Mouse (Mus musculus) mouse trophoblast stem cell (cell line): ENCODE results near the gene Dmap1.

Experiments
- in situ Hi-C, 2 experiments: fragments of 300-500 bp; cut with MseI, MboI; formaldehyde crosslinking; loops; 2 replicates in 1 of 2; 3 replicates in 1 of 2; pipeline ENCODE4 v1.15.1; 2025

Gene Dmap1

GRCm38 (mm10) chr4:117681931-117682461 is at the start of gene Dmap1:
TSS of gene Dmap1 (minus strand) at chr4:117682273.
- in situ Hi-C loops = no loop called here

GRCm38 (mm10) chr4:117724112-117724511 is 42.0 kb upstream of the Dmap1 start, which contains the start of gene Gm12845:
TSS of gene Gm12845 (plus strand) at chr4:117724412.
- in situ Hi-C loops = no loop called here

DNA sequence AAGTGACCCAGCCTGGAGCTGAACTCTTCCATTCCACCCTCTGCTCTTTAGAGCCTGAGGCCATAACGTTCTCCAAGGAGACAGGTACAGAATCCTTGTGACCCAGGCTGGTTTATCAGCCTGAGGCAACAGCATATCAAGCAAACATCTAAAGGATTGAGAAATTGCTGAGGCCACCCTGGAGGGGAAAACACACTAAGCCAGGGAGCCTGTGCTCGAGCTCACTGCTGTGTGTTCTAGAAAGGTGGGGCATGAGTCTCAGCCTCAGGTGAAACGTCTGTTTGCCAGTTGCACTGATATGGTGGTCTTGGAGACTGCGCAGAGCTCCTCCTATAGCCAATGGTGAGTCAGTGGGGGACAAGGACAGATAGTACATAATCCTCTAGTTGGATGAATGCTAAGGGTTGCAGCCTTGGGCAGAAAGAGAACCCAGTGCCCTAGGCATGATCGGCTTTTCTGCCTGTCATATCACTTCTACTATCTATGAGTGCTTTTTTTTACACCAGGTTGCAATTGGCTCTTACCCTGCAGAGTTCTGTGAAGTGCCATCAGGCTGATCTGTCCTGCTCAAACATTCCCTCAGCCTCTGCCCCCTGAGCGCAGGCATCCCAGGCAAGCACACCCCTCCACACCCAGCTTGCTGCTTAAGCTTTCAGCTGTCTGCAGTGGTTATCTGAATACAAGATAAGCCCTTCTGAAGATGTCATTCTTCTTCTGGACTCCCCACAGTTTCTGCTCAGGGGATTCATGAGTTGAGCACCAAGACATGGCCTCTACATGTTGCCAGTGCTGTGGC is 31.4 kb upstream of the Dmap1 start:
- in situ Hi-C loops = no loop called here

DNA sequence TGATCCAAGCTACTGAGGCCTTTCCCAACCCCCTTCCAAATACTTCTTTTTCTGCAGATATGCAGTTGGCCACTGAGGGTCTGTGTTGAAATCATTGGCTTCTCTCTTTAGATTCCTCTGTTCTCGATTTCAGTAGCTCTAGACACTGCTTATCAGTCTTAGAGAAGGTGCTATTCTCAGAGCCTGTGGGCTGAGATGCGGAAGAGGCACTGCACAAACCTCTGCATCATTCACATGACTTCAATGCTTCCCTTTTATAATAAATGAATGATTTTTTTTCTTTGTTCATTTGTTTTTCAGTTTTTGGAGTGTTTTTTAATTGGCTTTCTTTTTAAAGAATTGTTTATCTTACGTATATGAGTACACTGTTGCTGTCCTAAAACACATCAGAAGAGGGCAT is 30.2 kb upstream of the Dmap1 start:
- in situ Hi-C loops = no loop called here

- in situ Hi-C loops = loop anchor here in 1 of 2 experiments (10.0 kb wide), 1 partner anchor 66 kb away; no protein-coding TSS in a partner anchor
These were observed 26.9 kb upstream of the Dmap1 start for GRCm38 (mm10) chr4:117708780-117709550.

- in situ Hi-C loops = loop anchor here in 1 of 2 experiments (10.0 kb wide), 1 partner anchor 69 kb away; no protein-coding TSS in a partner anchor
These were observed 23.3 kb upstream of the Dmap1 start for GRCm38 (mm10) chr4:117705361-117705760.

DNA sequence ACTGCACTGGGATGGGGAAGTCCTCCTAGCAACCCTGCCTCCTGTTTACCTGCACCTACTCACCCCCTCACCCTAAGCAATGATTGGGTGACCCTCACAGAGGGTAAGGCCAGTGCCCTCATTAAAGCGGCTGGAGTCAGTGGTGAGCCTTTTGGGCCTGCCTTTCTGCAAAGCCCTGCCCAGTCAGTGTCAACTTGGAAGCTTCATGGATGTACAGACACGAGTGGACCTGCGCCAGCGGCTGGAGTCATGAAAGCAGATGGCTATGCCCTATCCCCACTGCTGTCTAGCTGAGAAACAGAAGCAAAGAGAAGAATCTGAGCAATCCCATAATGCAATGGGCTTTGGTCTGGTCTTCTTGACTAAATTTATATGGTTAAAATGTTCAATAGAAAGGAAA is 4.3 kb upstream of the Dmap1 start:
- in situ Hi-C loops = no loop called here

- in situ Hi-C loops = no loop called here
These were observed 1.1 kb upstream of the Dmap1 start for GRCm38 (mm10) chr4:117683048-117683768.

DNA sequence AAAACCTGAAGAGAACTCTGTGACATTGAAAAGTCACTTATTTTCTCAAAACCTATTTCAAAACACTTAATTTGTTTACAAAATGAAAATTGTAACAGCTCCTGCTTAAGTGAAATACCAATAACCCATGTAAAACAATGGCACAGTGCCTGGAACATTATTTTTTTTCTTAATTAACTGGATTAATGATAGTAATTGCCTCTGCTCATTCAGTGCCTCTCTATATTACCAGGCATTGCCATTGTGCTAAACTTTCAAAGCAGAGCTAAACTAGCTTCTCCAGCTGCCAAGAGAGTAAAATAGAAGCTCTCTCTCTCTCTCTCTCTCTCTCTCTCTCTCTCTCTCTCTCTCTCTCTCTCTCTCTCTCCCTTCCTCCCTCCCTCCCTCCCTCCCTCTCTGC is 390 bp upstream of the Dmap1 start:
- in situ Hi-C loops = no loop called here

DNA sequence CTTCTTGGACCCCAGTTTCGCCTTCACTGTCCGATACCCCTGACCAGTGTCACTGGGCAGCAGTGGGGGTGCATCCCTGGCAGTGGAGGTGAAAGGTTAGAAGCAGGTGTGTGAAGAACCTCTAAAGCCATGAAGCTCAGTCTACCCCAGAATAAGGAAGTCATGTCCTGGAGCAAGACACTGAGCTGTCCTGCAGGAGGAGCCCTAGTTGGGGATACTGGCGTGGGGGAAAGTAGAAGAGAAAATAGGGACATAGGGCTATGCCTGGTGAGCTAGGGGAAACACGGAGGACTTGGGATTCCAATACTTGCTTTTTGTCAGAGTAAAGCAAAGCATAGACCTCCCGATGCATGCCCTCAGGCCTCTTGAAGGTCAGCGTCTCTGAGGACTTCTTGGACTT is 1.1 kb downstream of the Dmap1 start:
- in situ Hi-C loops = no loop called here

DNA sequence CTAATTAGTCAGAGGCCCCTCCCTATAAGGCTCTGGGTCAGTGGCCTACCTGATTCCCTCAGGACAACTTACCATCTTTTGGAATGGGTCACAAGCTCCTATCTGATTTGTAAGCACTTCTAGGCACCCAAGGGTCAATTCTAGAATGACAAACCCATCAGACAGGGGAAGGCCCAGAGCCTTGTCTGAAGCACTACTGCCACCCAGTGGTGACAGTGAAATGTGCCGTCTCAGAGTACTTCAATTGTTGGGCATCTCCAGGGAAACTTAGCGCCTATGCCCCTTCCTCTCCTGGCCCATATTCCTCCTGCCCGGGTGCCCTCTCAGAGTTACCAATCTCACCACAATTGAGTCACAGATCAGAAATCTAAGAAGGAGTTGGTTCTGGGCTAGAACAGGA is 5.2 kb downstream of the Dmap1 start:
- in situ Hi-C loops = no loop called here

DNA sequence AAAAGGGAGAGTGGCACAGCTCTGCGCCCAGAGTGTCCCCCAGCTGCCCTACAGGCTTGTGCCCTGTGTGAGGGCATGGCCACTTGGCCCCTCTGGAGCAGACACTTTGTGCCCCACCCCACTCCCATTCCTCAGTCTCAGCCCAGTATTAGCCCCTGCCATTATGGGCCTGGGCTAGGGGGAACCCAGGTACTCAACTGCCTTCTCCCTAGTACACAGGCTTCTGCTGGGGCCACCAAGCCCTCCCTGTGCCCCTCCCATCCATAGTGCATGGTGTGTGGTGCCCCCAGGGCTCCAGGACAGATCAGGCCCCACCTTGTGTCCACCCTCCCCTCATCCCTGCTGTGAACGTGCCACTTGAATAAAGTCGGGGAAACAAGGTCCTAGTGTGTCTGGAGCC is 8.2 kb downstream of the Dmap1 start:
- in situ Hi-C loops = no loop called here

GRCm38 (mm10) chr4:117672042-117672441 is 10.0 kb downstream of the Dmap1 start:
- in situ Hi-C loops = no loop called here

GRCm38 (mm10) chr4:117669874-117670273 is 12.2 kb downstream of the Dmap1 start:
- in situ Hi-C loops = no loop called here

DNA sequence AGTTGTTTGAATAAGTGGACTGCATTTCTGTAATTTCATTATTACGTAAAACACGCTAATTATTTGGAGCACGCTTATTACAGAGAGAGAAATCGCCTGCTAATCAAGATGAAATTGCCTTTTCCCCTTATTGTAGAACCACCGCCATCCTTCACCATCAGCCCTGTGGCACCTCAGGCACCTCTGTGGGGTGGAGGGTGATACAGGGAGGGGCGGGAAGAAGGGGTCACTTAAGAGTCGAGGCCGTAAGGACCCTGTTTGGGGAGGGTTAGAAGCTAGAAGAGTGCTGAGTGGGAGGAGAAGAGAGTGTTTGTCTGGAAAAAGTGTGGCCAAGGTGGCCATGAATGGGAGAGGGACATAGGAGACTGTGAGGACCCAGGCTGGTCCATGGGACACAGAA is 16.0 kb downstream of the Dmap1 start:
- in situ Hi-C loops = no loop called here

DNA sequence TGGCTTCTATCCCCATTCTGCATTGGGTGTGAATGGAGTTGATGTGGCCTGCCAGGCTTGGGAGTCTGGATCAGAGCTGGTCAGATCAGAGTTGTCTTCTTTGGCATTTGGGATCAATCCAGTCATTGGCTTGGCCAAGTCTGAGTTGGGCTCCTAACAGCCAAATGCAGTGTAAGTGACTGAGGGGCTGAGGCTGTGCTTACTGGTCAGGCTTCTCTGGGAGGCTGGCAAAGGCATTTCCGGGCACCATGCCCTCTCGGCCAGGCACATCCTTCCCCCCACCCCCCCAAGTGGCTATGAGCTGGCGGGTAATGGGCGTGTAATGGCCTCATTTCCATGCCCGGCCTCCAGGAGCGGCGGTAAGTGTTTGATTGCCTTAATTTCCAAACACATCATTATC is 16.5 kb downstream of the Dmap1 start:
- in situ Hi-C loops = no loop called here

DNA sequence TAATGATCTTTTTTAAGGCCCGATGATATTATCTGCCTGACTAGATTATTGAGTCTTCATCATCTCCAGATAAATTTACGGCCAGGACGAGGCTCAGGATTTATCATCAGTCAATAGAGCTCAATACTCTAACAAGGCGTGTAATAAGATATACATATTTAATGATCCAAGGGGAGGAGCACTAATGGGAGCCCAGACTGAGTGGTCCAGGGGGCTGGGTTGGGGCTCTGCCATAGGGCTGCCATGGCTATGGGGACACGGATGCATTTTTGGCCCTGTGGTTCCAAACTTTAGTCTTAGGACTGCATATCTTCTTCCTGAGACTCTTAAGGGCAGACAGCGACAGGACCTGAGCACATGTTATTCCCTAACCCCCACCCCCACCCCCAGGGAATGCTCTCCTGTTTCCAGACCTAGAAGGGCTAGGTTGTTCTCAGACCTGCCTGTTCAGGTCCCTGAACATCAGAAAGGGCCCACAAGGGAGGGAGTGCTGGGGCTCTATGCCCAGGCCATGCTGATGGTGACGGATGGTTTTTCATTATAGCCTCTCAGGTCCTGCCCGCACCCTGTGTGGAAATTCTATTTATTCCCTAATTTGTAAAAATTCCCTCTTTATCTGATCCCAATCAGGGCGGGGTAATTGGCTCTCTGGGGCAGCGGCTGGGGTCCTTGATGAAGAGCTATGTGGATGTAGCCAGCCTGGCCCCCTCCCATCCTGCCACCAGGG is 17.5 kb downstream of the Dmap1 start:
- in situ Hi-C loops = no loop called here

GRCm38 (mm10) chr4:117660001-117660400 is 22.1 kb downstream of the Dmap1 start:
- in situ Hi-C loops = no loop called here

GRCm38 (mm10) chr4:117658582-117659444 is 23.3 kb downstream of the Dmap1 start:
- in situ Hi-C loops = no loop called here

DNA sequence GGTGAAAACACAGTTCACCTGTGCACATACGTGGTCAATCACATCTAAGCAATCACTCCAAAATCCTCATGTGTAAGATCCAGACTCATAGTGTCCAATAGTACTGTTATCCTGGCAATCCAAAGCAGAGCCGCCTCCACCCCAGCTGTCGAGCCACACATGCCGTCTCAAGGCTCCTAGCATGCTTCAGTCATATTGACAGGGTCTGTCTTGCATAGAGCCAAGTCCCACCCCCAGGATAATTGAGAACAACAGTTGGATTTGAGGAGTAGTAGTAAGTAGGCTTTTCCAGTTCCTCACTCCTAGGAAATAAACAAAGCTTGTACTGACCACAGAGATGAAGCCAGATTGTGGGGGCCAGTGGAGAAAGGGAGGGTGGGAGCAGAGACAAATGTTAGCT is 24.4 kb downstream of the Dmap1 start:
- in situ Hi-C loops = no loop called here
